Mouse (Mus musculus): ENCODE data around the gene Ntn1. TPM values are rescaled to one million over a fixed set of nuclear protein-coding genes. Genes with fewer than 3 reads are reported as not detected.

The Ntn1 gene
- polyA plus RNA-seq, 1 experiment from 2014 or later, result 14.1 TPM

- H3K27me3 ChIP-seq (ENCODE audit: control insufficient read depth, insufficient read depth, low read length), result no peaks in the 10 kb centered on the region
- H3K4me1 ChIP-seq (replicated peaks; ENCODE audit: control insufficient read depth, insufficient read depth, low read length), result no peaks in the 10 kb centered on the region
- no peak overlapping the region for H3K4me2 ChIP-seq (replicated peaks)
- H3K9me3 ChIP-seq (ENCODE audit: control insufficient read depth, low read length), result peaks cover 4% of the 10 kb centered on the region; the same call in 1 of the 2 replicates
- ATAC-seq (ENCODE audit: low FRiP score) (no peak), DNase-seq (ENCODE audit: low spot score) (no peak)
- 82% methylated on average over 13 of the region's 13 CpGs for WGBS
- H3K9ac ChIP-seq, result no peak overlapping the region
- no peak overlapping the region for H3K4me3 ChIP-seq (replicated peaks; ENCODE audit: low read length)
- no peaks in the 10 kb centered on the region for H3K36me3 ChIP-seq (replicated peaks; ENCODE audit: control insufficient read depth, insufficient read depth)
- no peak overlapping the region for H3K27ac ChIP-seq
These were observed 68.9 kb downstream of the Ntn1 start for GRCm38 (mm10) chr11:68331676-68332265.

DNA sequence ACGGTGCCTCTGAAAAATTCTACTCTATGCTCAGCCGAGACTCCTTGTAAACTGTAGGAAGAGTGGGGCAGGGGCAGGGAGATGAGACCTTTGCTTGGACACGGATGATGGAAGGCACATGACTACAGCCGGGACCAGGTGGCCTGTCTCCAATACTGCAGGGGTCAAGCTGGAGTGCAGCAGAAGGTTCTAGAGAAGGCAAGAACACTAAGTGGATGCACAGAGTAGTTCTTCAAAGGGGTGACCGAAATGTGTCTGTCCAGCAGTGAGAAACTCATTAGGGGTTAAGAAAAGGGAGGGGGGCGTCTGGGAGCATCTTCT is 69.5 kb downstream of the Ntn1 start:
- 80% methylated on average over 6 of the region's 6 CpGs for WGBS
- DNase-seq (ENCODE audit: low spot score), result no peak
- H3K27ac ChIP-seq, result no peak overlapping the region
- no peak overlapping the region for H3K4me3 ChIP-seq (replicated peaks; ENCODE audit: low read length)
- H3K4me2 ChIP-seq (replicated peaks), result no peak overlapping the region
- no peak overlapping the region for H3K9ac ChIP-seq
- peaks cover 6% of the 10 kb centered on the region; the same call in 1 of the 2 replicates for H3K9me3 ChIP-seq (ENCODE audit: control insufficient read depth, low read length)
- H3K4me1 ChIP-seq (replicated peaks; ENCODE audit: control insufficient read depth, insufficient read depth, low read length), result no peaks in the 10 kb centered on the region
- H3K36me3 ChIP-seq (replicated peaks; ENCODE audit: control insufficient read depth, insufficient read depth), result no peaks in the 10 kb centered on the region
- no peak for ATAC-seq (ENCODE audit: low FRiP score)
- no peaks in the 10 kb centered on the region for H3K27me3 ChIP-seq (ENCODE audit: control insufficient read depth, insufficient read depth, low read length)

- Histone ChIP-seq H3K36me3 (replicated peaks; ENCODE audit: control insufficient read depth, insufficient read depth) (no peaks in the 10 kb centered on the region), H3K4me3 (replicated peaks; ENCODE audit: low read length) (no peak overlapping the region), H3K9me3 (ENCODE audit: control insufficient read depth, low read length) (peaks cover 6% of the 10 kb centered on the region; the same call in 1 of the 2 replicates), H3K27me3 (ENCODE audit: control insufficient read depth, insufficient read depth, low read length) (no peaks in the 10 kb centered on the region), H3K9ac (no peak overlapping the region), H3K4me2 (replicated peaks) (no peak overlapping the region), H3K27ac (no peak overlapping the region), H3K4me1 (replicated peaks; ENCODE audit: control insufficient read depth, insufficient read depth, low read length) (no peaks in the 10 kb centered on the region)
- DNase-seq (ENCODE audit: low spot score) (no peak), ATAC-seq (ENCODE audit: low FRiP score) (no peak)
- 79% methylated on average over 10 of the region's 10 CpGs for WGBS
These were observed 70.1 kb downstream of the Ntn1 start for GRCm38 (mm10) chr11:68330398-68331116.

- Histone ChIP-seq H3K4me2 (replicated peaks) (no peak overlapping the region), H3K27ac (no peak overlapping the region), H3K4me1 (replicated peaks; ENCODE audit: control insufficient read depth, insufficient read depth, low read length) (no peaks in the 10 kb centered on the region), H3K36me3 (replicated peaks; ENCODE audit: control insufficient read depth, insufficient read depth) (no peaks in the 10 kb centered on the region), H3K9ac (no peak overlapping the region), H3K9me3 (ENCODE audit: control insufficient read depth, low read length) (peaks cover 6% of the 10 kb centered on the region; the same call in 1 of the 2 replicates), H3K4me3 (replicated peaks; ENCODE audit: low read length) (no peak overlapping the region), H3K27me3 (ENCODE audit: control insufficient read depth, insufficient read depth, low read length) (no peaks in the 10 kb centered on the region)
- ATAC-seq (ENCODE audit: low FRiP score), result no peak
- no peak for DNase-seq (ENCODE audit: low spot score)
- WGBS, result 100% methylated on average over 2 of the region's 2 CpGs
These were observed 75.8 kb downstream of the Ntn1 start for GRCm38 (mm10) chr11:68324863-68325262.

GRCm38 (mm10) chr11:68321417-68321816 is 79.2 kb downstream of the Ntn1 start:
- 73% methylated on average over 7 of the region's 7 CpGs for WGBS
- Histone ChIP-seq H3K4me3 (replicated peaks; ENCODE audit: low read length) (no peak overlapping the region), H3K4me2 (replicated peaks) (no peak overlapping the region), H3K9ac (no peak overlapping the region), H3K27ac (no peak overlapping the region), H3K9me3 (ENCODE audit: control insufficient read depth, low read length) (no peaks in the 10 kb centered on the region), H3K27me3 (ENCODE audit: control insufficient read depth, insufficient read depth, low read length) (no peaks in the 10 kb centered on the region), H3K4me1 (replicated peaks; ENCODE audit: control insufficient read depth, insufficient read depth, low read length) (no peaks in the 10 kb centered on the region), H3K36me3 (replicated peaks; ENCODE audit: control insufficient read depth, insufficient read depth) (no peaks in the 10 kb centered on the region)
- DNase-seq (ENCODE audit: low spot score) (no peak), ATAC-seq (ENCODE audit: low FRiP score) (no peak)

- H3K4me2 ChIP-seq (replicated peaks), result no peak overlapping the region
- DNase-seq (ENCODE audit: low spot score) (no peak), ATAC-seq (ENCODE audit: low FRiP score) (no peak)
- H3K9ac ChIP-seq, result no peak overlapping the region
- 80% methylated on average over 11 of the region's 11 CpGs for WGBS
- no peak overlapping the region for H3K27ac ChIP-seq
- H3K4me1 ChIP-seq (replicated peaks; ENCODE audit: control insufficient read depth, insufficient read depth, low read length), result peaks cover 12% of the 10 kb centered on the region
- H3K9me3 ChIP-seq (ENCODE audit: control insufficient read depth, low read length), result no peaks in the 10 kb centered on the region
- H3K4me3 ChIP-seq (replicated peaks; ENCODE audit: low read length), result no peak overlapping the region
- H3K27me3 ChIP-seq (ENCODE audit: control insufficient read depth, insufficient read depth, low read length), result no peaks in the 10 kb centered on the region
- no peaks in the 10 kb centered on the region for H3K36me3 ChIP-seq (replicated peaks; ENCODE audit: control insufficient read depth, insufficient read depth)
These were observed 85.0 kb downstream of the Ntn1 start for GRCm38 (mm10) chr11:68315551-68316130.

DNA sequence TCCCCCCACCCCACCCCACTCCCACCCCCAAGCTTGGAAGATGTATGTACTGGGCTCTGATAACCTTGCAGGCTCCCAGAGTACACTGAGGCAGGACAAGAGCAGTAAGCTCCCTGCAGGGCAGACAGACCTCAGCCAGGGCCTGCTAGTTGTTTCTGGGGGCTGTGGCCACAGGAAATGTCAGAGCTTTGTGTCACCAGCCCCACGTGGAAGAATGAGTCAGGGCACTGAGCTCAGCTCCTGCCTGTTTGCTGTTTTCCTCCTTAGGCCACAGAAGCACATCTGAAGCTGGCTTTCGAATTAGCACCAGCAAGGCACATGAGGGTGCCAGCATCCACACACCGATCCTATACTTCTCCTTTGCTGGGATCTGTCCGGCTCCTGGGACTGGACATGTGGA is 86.8 kb downstream of the Ntn1 start:
- DNase-seq (ENCODE audit: low spot score) (no peak), ATAC-seq (ENCODE audit: low FRiP score) (no peak)
- H3K36me3 ChIP-seq (replicated peaks; ENCODE audit: control insufficient read depth, insufficient read depth), result no peaks in the 10 kb centered on the region
- no peak overlapping the region for H3K4me2 ChIP-seq (replicated peaks)
- no peaks in the 10 kb centered on the region for H3K27me3 ChIP-seq (ENCODE audit: control insufficient read depth, insufficient read depth, low read length)
- H3K9ac ChIP-seq, result no peak overlapping the region
- H3K27ac ChIP-seq, result no peak overlapping the region
- no peaks in the 10 kb centered on the region for H3K9me3 ChIP-seq (ENCODE audit: control insufficient read depth, low read length)
- WGBS, result 55% methylated on average over 4 of the region's 4 CpGs
- H3K4me3 ChIP-seq (replicated peaks; ENCODE audit: low read length), result no peak overlapping the region
- H3K4me1 ChIP-seq (replicated peaks; ENCODE audit: control insufficient read depth, insufficient read depth, low read length), result peaks cover 12% of the 10 kb centered on the region

GRCm38 (mm10) chr11:68313065-68313464 is 87.6 kb downstream of the Ntn1 start:
- no peak overlapping the region for H3K4me2 ChIP-seq (replicated peaks)
- WGBS, result 10% methylated on average over 7 of the region's 7 CpGs
- H3K36me3 ChIP-seq (replicated peaks; ENCODE audit: control insufficient read depth, insufficient read depth), result no peaks in the 10 kb centered on the region
- H3K9me3 ChIP-seq (ENCODE audit: control insufficient read depth, low read length), result no peaks in the 10 kb centered on the region
- DNase-seq (ENCODE audit: low spot score) (no peak), ATAC-seq (ENCODE audit: low FRiP score) (no peak)
- H3K4me1 ChIP-seq (replicated peaks; ENCODE audit: control insufficient read depth, insufficient read depth, low read length), result peaks cover 12% of the 10 kb centered on the region
- H3K9ac ChIP-seq, result no peak overlapping the region
- no peaks in the 10 kb centered on the region for H3K27me3 ChIP-seq (ENCODE audit: control insufficient read depth, insufficient read depth, low read length)
- no peak overlapping the region for H3K4me3 ChIP-seq (replicated peaks; ENCODE audit: low read length)
- H3K27ac ChIP-seq, result no peak overlapping the region

GRCm38 (mm10) chr11:68308911-68309580 is 91.6 kb downstream of the Ntn1 start:
- Histone ChIP-seq H3K27me3 (ENCODE audit: control insufficient read depth, insufficient read depth, low read length) (no peaks in the 10 kb centered on the region), H3K4me1 (replicated peaks; ENCODE audit: control insufficient read depth, insufficient read depth, low read length) (peaks cover 12% of the 10 kb centered on the region), H3K9me3 (ENCODE audit: control insufficient read depth, low read length) (no peaks in the 10 kb centered on the region), H3K4me3 (replicated peaks; ENCODE audit: low read length) (no peak overlapping the region), H3K4me2 (replicated peaks) (no peak overlapping the region), H3K36me3 (replicated peaks; ENCODE audit: control insufficient read depth, insufficient read depth) (no peaks in the 10 kb centered on the region), H3K9ac (no peak overlapping the region), H3K27ac (no peak overlapping the region)
- 40% methylated on average over 10 of the region's 10 CpGs for WGBS
- ATAC-seq (ENCODE audit: low FRiP score) (no peak), DNase-seq (ENCODE audit: low spot score) (no peak)
